Mouse (Mus musculus): ENCODE data around the gene Lamc2. TPM values are rescaled to one million over a fixed set of nuclear protein-coding genes. Genes with fewer than 3 reads are reported as not detected.

Gene Lamc2
- 1 to 10 TPM; 2.3 to 4.6 (median 2.7) TPM for total RNA-seq (2022)

DNA sequence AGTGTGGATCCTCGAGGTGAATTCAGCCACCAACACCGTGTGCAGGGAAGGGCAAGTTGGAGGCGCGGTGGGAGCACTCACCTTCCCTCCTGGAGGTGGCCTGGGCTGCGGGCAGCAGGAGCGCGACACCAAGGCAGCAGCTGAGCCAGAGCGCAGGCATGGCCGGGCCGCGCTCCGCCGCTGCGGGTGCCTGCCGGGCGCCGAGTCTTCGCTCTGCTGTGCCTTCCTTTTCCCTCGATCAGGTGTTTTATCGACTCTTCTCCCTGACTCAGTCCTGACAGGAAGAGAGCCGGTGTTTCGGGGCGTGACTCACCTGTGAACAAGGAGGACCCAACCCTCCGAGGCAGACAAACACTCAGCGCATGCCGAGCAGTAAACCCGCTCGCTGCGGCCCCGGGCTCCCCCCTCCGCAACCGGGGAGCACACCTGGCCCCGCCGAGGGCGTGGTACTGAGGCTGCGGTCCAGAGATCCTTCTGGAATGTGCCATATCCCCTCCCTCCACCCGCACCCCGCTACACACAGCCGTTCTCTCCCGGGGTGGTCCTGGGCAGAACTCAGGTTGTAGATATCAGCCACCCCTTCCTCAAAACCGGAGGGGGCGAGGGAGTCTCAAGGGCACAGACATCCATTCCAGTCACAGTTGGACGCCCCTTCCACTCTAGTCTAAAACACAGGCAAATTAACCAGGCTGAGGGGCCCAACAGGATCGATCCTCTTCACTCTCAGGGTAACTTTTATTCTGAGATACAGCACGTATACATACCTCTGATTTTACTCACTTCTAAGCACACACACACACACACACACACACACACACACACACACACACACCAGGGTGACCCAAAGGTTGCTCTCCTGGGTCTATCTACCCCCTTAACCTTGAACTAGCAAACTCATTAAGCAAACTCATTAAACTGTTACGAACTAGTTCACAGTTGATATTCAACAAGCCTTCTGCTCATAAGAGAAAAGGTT is at the start of gene Lamc2:
TSS of gene Lamc2 (minus strand) at position 620 of the 976 bp plus-strand sequence.
- DNase-seq (ENCODE audit: low spot score in 2 of 2), result no peak

DNA sequence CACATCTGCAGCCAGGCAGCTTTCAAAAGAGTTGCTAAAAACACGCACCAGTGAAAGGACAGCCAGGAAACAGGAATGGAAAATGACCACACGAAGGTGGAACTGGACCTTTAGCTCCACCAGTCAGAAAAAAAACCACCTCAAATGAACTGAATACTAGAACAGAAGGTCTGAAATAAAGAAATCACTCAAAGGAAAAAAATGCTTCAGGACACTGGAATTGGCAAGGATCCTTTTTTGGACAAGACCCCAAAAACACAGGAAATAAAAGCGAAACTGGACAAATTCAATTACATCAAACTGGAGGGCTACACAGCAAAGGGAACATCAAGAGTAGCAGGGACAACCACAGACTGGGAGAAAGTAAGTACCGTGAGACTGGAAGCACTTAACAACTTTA is 49.3 kb upstream of the Lamc2 start:
- DNase-seq (ENCODE audit: low spot score in 2 of 2), result no peak

DNA sequence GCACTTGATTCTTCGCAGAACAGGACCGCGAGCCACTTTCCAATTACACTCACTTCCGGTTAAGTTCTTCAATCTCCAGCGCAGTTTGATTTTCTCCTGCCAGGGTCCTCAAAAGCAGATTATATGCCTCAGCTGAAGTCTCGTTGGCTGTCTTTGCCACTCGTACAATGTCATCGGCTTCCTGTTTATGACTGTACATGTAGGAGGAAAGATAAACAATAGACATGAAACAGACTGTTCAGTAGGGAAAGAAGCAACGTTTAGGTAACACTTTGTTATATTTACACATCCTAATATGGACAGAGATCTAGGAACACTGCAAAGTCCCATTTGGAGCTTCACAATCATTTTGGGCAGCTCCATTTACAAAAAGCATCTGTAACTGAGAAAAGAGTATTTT is 45.4 kb upstream of the Lamc2 start:
- DNase-seq (ENCODE audit: low spot score in 2 of 2), result no peak

DNA sequence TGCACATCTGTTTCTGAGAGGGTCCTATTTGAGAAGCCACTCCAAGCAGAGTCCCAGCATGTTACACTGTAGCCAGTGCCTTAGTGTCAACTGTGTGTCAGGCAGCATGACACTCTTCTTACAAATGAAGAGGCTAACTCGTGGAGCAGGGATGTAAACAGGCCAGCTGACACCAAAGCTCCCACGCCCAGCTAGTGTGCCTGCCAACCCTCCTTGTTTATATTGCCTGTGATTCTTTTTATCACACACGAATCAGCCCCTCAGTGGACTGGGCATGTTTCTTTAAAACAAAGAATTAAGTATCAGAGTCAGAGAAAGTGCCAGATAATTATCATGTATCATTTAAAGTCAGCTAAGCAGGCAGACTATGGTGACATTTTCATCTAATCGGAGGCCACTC is 41.7 kb upstream of the Lamc2 start:
- DNase-seq (ENCODE audit: low spot score in 2 of 2), result no peak

DNA sequence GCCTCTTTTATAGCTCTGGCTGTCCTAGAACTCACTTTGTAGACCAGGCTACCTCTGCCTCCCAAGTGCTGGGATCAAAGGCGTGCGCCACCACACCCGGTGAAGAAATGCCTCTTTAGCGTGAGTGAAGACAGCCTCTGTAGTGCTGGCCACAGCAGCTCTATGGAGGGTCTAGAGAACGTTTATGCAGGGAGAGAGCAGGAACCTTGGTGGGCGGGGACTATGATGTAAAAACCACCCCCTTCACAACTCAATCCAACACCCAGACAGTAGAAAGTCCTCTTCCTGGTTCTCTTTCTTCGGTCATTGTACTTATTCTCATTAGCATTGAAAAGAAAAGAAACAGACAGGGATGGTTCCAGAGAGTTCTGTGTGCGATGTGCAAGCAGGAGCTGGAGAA is 40.8 kb upstream of the Lamc2 start:
- DNase-seq (ENCODE audit: low spot score in 2 of 2), result no peak

DNA sequence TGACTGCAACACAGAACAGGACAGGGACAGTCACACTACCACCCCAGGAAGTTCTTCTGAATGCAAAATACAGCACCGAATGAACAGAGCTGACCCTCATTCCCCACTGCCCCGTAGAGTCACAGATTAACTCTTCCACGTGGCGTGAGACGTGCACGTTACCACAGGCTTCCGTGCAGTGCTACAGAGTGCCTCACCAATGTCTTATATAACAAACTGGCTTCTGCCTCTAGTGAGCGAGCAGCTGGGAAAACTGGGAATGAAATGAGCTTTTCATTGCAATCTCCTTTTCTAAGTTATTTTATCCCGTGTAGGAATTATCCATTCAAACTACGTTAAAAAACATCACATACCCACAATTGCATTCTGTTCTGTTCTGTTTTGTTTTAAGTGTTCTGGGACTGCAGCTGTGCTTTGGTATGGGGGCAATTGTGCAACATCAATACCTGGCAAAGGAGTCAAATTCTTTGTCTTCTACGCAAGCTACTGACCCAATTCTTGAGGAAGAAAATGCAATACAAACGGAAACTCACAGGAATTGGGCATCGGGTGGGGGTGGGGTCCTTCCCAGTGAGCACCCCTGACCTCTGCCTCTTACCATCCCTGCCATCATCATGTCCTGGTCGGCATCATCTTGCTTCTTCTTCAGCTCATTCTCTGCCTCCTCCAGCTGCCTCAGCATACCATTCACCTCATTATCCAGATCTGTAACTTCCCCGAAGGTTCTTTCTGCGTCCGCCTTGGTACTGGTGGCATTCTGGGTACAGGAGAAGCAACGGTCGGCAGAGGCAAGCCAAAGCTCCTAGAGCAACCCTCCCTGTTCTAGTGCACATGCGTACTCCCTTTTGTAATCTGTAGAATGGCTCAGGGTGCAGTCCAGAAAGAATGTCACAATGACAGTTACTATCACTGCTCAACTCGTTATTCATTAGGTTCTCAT is 39.8 kb upstream of the Lamc2 start:
- peak; percentile 36 to 50 for DNase-seq (ENCODE audit: low spot score in 2 of 2)

DNA sequence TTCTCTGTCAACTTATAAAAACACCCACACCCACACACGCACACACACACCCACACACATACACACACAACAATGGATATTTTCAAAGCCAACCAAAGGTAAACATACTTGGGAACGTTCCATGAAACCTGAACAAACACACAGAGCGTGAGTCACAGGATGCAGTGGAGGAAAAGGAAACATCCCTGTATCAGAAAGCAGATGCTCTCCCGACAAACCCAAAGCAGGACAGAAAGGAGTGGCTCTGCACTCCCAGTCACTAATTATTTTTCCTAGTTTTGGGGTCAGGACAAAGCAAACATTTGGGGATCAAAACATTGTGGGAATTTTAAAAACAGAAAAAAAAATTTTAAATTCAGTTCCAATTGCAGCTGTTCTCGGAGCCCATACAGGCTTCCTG is 38.1 kb upstream of the Lamc2 start:
- no peak for DNase-seq (ENCODE audit: low spot score in 2 of 2)

DNA sequence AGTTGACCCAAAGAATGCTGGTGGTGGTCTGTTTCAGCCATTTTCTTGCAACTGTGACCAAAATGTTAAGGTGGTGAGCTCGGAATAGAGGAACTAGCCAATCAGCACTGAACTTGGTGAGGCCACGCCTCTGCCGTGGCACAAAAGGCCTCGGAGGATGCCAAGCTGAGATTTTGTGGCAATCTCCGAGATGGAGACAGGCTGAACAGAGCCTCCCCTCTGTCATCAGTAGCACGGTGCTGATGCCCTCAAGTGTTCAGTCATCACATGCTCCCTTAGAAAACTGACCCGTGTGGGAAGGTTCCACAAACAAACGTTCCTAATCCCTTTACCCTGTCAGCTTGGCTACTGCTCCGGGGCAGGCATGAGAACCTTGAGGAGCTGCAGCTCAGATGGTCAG is 33.1 kb upstream of the Lamc2 start:
- no peak for DNase-seq (ENCODE audit: low spot score in 2 of 2)

DNA sequence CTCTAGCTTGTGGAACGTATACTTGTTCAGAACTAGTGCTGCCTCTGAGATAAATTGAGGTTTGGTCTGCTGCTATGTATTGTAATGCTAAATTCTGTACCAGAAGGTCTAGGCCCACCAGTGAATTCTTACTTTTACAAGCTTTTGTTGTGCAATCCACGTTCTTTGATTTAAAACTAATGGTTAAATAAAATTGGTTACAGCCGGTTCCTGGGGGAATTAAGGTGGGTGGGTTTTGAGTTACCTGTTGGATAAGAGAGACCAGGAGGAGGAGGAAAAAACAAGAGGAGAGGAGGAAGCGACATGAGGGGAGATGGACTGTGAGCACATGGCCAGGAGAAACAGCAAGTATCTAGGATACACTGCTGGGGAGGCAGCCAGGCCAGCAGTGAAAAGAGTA is 30.3 kb upstream of the Lamc2 start:
- no peak for DNase-seq (ENCODE audit: low spot score in 2 of 2)

DNA sequence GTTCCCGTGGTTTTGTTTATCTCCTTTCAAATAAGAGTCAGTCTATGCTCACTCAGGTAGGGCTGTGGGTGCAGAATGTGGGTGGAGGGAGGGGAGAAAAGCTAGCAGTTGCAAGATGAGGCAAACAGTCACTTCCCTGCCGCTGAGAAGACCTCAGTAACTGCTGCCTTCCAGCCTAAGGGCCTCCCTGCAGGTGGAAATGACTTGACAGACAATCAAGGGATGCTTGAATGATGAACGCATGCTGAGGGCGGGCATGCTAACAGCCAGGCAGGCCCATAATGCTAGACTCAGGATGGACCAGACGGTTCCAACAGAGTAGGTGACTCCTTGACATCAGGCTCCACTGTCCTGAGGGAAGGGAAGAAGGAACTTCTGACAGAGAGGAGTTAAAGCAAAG is 29.4 kb upstream of the Lamc2 start:
- DNase-seq (ENCODE audit: low spot score in 2 of 2), result no peak

DNA sequence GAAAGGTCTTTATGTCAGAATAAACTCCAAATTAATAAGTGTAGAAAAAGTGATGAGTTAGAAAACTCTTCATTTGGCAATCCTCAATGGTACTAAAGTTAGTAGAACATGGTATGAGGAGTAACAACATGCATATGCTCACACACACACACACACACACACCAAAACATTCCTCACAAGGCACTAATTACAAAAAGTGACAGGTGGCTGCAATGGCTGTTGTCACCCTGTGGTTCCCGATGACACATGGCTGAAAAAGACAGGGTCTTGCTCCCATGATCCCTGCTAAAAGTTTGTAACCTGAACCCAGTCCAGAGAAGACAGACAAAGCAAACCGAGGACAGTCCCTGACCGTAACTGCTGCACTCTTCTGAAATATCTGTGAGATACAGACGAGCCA is 24.7 kb upstream of the Lamc2 start:
- DNase-seq (ENCODE audit: low spot score in 2 of 2), result no peak

DNA sequence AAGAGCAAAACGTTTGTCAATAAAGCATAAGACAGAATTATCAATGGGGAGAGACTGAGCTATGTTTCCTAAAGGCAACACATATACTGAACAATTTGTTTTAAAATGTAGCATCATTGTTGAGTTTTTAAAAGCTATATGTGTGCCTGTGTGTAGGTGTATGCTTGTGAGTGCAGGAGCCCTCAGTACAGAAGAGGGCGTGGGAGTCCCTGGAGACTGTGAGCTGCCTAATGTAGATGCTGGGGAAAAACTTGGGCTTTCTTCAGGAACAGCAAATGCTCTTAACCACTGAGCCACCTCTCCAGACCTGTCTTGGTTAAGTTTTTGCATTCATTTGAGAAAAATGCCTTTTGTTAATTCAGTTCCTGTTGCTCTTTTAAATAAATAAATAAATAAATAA is 24.0 kb upstream of the Lamc2 start:
- no peak for DNase-seq (ENCODE audit: low spot score in 2 of 2)

DNA sequence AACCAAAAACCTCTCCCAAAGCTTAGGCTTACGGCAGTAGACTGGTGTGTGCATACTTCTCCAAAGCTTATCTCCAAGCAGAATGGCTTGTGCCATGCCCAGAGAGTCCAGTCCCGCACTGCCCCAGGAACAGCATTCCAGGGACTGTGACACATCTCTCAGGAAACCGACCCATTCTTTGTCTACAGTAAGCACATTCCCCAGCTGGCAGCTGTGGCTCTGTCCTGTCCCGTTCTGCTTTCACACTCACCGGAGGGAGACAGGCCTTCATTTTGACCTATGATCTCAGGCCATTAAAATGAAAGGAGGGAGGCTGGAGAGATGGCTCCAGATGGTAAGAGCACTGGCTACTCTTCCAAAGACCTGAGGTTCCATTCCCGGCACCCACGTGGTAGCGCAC is 15.9 kb upstream of the Lamc2 start:
- DNase-seq (ENCODE audit: low spot score in 2 of 2), result no peak

DNA sequence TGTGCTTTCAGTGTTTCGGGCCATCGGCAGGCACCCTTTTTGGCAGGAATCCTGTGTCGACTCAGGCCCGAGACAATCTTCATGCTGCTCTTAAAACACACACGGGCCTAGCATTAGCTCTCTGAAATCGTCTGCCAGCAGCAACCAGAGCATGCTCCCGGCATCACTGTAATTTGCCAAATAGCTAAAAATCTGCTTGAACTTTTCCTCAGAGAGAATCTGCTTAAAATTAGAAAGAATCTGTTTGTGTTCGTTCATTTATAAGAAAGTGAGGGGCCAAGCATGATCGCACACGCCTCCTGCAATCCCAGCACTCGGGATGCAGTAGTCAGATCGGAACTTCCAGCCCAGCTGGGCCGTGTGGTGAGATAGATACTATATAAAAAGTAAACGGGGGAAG is 15.2 kb upstream of the Lamc2 start:
- DNase-seq (ENCODE audit: low spot score in 2 of 2), result no peak

DNA sequence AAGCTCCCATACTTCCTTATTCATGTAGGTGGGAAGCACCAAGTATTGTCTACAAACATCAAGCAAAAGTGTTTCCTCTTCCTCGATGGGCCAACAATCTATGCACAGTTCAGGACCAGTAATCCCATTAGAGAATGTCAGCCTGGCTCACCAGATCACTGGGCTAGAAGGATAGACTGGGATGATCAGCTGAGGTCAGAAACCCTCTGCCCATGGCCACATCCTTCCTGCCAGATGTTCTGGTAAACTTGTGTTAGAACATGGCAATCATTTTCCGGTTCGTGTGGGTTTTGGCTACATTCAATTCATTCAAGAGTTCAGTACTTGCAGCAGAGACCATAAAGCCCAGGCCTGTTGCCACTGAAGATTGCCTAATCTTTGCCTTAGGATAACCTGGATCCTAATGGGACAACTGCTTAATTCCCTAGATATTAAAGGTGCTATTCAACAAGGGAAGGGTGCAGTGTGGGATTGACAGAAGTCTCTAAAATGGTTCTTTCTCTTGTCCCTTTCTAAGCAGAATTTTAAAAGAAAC is 11.1 kb upstream of the Lamc2 start:
- DNase-seq (ENCODE audit: low spot score in 2 of 2), result no peak

DNA sequence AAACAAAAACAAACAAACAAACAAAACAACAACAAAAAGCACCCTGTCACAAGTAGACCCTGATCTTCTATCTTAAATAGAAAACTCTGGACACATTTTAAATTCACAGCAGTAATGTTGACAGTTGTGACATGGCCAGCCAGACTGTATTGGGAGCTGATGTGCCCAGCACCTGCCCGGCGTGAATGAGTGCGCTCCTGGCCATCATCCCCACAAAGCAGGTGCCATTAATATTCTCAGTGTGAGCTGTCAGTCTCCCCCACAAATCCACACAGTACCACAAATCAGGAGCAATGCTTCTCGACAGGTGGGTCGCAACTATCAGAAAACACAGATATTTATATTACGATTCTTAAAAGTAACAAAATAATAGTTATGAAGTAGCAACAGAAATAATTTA is 6.7 kb upstream of the Lamc2 start:
- DNase-seq (ENCODE audit: low spot score in 2 of 2), result no peak

DNA sequence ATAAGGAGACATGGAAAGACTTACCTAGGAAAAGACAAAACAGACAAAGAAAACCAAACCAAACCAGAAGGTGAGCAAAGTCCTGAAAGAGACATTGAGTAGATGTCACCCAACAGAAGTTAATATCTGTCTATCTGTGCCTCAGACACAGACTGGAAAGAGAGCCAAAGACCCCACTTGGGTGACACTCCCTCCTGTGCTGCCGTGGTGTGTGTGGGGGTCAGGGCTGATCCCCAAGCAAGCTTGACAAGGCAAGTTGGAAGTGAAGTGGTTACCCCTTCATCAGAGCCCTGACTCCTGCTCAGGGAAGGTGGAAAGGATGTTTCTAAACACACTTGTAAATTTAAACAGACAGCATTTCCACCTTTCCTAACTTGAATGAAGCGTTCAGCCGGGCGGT is 6.1 kb upstream of the Lamc2 start:
- no peak for DNase-seq (ENCODE audit: low spot score in 2 of 2)

DNA sequence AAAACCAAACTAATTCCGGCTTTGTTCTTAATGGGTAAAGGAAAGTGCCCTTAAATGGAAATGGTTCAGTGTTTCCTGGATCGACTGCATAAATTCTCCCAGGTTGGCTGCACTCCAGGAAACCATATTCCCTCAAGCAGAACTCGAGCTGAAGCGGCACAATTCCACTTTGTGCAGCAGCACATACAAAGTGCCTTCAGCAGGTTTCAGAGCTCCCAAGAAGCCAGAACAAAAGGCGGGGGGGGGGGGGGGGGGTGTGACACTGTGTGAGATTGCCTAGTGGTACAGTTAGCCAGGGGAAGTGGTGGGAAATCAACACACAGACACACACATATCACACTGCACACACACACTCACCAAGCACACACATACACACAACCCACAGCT is 5.7 kb upstream of the Lamc2 start:
- peak; percentile 25 to 57 for DNase-seq (ENCODE audit: low spot score in 2 of 2)

DNA sequence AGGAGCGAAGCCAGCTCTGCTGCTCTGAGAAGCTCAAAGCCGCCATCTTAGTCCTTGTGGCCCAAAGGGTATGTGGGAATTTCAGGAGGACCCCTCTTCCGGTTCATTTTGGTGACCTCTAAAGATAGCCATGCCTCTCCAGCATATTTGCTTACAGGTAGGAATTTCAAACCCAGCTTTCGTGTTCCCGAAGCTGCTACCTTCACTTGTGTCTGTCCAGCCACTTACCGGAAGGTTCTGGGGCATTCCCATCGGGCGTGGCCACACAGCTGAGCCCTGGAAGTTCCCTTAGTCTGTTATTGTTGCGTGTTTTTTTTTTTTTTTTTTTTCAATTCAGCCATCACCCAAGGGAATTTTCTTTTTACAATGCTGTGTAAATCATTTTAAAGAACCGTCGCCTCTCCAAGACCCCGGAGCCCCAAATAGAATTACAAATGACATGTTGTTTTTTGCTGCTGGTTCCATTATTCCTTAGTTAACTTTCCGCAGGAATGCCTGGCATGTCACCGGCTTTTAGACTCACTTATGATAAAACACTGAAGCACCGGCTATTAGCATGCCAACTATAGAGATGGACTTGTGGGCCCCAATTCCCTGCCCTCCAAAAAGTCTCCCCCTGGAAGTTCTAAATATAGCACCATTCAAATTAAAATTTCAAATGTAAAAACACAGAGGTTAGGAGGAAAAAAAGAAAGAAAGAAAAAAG is 5.1 kb upstream of the Lamc2 start:
- DNase-seq (ENCODE audit: low spot score in 2 of 2), result no peak

DNA sequence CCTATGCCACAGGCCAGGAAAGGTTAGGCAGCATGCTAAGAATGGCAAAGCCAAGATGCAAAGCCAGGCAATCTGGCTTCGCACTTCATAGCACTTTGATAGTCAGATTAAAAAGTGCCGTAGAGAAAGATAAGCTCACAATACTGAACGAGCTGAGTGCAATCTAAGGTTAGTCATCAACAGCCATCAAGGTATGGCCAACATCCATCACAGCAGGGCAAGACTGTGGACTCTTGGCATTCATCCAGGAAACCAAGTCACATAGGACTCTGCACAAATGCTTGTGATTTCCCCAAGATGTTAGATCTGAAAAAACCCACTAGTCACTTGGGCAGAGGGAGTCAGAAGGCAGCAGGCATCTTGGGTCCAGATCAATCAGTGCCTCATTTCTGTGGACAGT is 1.8 kb upstream of the Lamc2 start:
- DNase-seq (ENCODE audit: low spot score in 2 of 2), result no peak

DNA sequence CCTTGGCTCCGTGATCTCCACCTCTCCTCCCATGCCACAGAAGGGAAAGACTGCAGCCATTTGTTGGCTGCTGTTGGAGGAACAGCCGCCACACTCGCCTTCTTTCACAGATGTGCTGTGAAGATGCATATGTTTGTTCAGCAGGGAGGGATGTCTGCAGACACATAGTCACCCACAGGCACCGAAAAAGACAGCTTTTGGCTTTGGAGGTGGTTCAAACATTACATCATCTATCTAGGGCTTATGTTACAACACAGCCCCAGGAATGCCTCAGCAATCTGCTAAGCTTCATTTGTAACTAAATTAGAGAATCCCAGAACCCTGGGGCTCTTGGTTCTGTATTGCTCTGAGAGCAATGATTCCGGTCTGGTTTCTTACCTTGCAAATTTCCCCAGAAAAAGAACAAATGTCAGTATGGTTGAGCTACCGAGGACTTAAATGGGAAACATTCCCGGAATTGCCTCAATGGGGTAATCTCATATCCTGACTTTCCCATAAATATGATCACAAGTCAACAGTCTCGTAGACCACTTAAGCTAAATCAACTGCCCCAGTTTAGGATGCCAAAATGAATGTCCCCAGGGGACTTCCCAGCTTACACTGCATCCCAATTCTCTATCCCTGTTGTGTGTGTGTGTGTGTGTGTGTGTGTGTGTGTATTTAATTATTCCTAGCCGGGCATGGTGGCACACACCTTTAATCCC is 5.5 kb downstream of the Lamc2 start:
- peak; percentile 67 to 80 for DNase-seq (ENCODE audit: low spot score in 2 of 2)

Data from layer of hippocampus, adult 8-10 months (tissue).